Mouse (Mus musculus) macrophage (primary cell): ENCODE data around the gene Hlcs. TPM values are rescaled to one million over a fixed set of nuclear protein-coding genes. Genes with fewer than 3 reads are reported as not detected.
"Not testable (repeated sequence)": the region's sequence is repeated elsewhere in the genome, so short reads cannot be mapped to it uniquely, and the experiment has no call there.

Experiments used
- H3K27ac ChIP-seq: fragments of 350-480 bp; formaldehyde crosslinking; 2 replicates; pipeline ENCODE4 v1.9.0; 2021
- H3K36me3 ChIP-seq: fragments of 350-480 bp; formaldehyde crosslinking; 2 replicates; pipeline ENCODE4 v1.9.0; 2021; ENCODE audit errors: inconsistent target
- H3K4me3 ChIP-seq: fragments of 350-480 bp; formaldehyde crosslinking; 2 replicates; pipeline ENCODE4 v1.9.0; 2021; ENCODE audit errors: inconsistent target
- H3K79me2 ChIP-seq: fragments of 350-480 bp; formaldehyde crosslinking; 2 replicates; pipeline ENCODE4 v1.9.0; 2021; ENCODE audit errors: inconsistent target
- WGBS: methylation state at CpG from one replicate; pipeline ENCODE4 v1.1.7; 2026; ENCODE audit warnings: inconsistent platforms; ENCODE audit not compliant: missing documents; 5-methylcytosine and 5-hydroxymethylcytosine counted together
- polyA plus RNA-seq: library from polyadenylated mRNA; stranded (reverse); fragments of 250-400 nt; gene quantifications from 3 replicates; pipeline ENCODE4 v1.2.4, GENCODE M21; 2018; ENCODE audit warnings: inconsistent platforms

The Hlcs gene
- polyA plus RNA-seq, 1 experiment from 2014 or later = 5.2 TPM

- not testable (repeated sequence) for H3K79me2 ChIP-seq, H3K36me3 ChIP-seq, H3K27ac ChIP-seq, H3K4me3 ChIP-seq
- 91% methylated on average over 12 of the region's 22 CpGs for WGBS
Measured at GRCm38 (mm10) chr16:94339164-94340160, 26.1 kb upstream of the Hlcs start.

- H3K36me3 ChIP-seq = no peaks in the 10 kb centered on the region
- no peak overlapping the region for H3K27ac ChIP-seq
- 47% methylated on average over 5 of the region's 5 CpGs for WGBS
- no peaks in the 10 kb centered on the region for H3K79me2 ChIP-seq
- no peak overlapping the region for H3K4me3 ChIP-seq
Measured at GRCm38 (mm10) chr16:94335656-94336055, 22.3 kb upstream of the Hlcs start.

- no peaks in the 10 kb centered on the region for H3K36me3 ChIP-seq
- no peak overlapping the region for H3K4me3 ChIP-seq
- 81% methylated on average over 5 of the region's 5 CpGs for WGBS
- no peaks in the 10 kb centered on the region for H3K79me2 ChIP-seq
- no peak overlapping the region for H3K27ac ChIP-seq
Measured at GRCm38 (mm10) chr16:94331886-94332252, 18.5 kb upstream of the Hlcs start.

GRCm38 (mm10) chr16:94331233-94331885, 18.0 kb upstream of the Hlcs start:
- 89% methylated on average over 9 of the region's 9 CpGs for WGBS
- no peak overlapping the region for H3K27ac ChIP-seq
- H3K4me3 ChIP-seq = no peak overlapping the region
- no peaks in the 10 kb centered on the region for H3K36me3 ChIP-seq
- no peaks in the 10 kb centered on the region for H3K79me2 ChIP-seq

GRCm38 (mm10) chr16:94330429-94330828, 17.1 kb upstream of the Hlcs start:
- H3K27ac ChIP-seq = no peak overlapping the region

GRCm38 (mm10) chr16:94328881-94329867, 15.8 kb upstream of the Hlcs start:
- Histone ChIP-seq H3K4me3 (peak overlapping the region; percentile 1; the same call in 1 of the 2 replicates), H3K27ac (no peak overlapping the region), H3K36me3 (no peaks in the 10 kb centered on the region), H3K79me2 (no peaks in the 10 kb centered on the region)
- WGBS = 19% methylated on average over 25 of the region's 25 CpGs

More at GRCm38 (mm10) chr16:94330429-94330828, 17.1 kb upstream of the Hlcs start:
- no peak overlapping the region for H3K4me3 ChIP-seq
- no peaks in the 10 kb centered on the region for H3K79me2 ChIP-seq
- WGBS = 94% methylated on average over 5 of the region's 5 CpGs
- no peaks in the 10 kb centered on the region for H3K36me3 ChIP-seq

GRCm38 (mm10) chr16:94327781-94328711, 14.7 kb upstream of the Hlcs start, which contains the start of gene Ripply3:
TSS of gene Ripply3 (plus strand) at chr16:94328420.
- Histone ChIP-seq H3K27ac (no peak within 1 kb of the TSS), H3K79me2 (no peaks in the 10 kb centered on the region), H3K36me3 (no peaks in the 10 kb centered on the region), H3K4me3 (peak within 1 kb of the TSS; percentile 22)
- 3% methylated on average over 63 of the region's 63 CpGs for WGBS

GRCm38 (mm10) chr16:94326008-94326407, 12.6 kb upstream of the Hlcs start:
- 95% methylated on average over 3 of the region's 3 CpGs for WGBS
- Histone ChIP-seq H3K27ac (no peak overlapping the region), H3K36me3 (no peaks in the 10 kb centered on the region), H3K79me2 (no peaks in the 10 kb centered on the region), H3K4me3 (no peak overlapping the region)

- H3K36me3 ChIP-seq = no peaks in the 10 kb centered on the region
- no peak overlapping the region for H3K4me3 ChIP-seq
- no peaks in the 10 kb centered on the region for H3K79me2 ChIP-seq
- H3K27ac ChIP-seq = no peak overlapping the region
- WGBS = 56% methylated on average over 5 of the region's 5 CpGs
Measured at GRCm38 (mm10) chr16:94323681-94324080, 10.3 kb upstream of the Hlcs start.

GRCm38 (mm10) chr16:94320223-94320622, 6.9 kb upstream of the Hlcs start:
- 53% methylated on average over 5 of the region's 5 CpGs for WGBS
- H3K4me3 ChIP-seq = no peak overlapping the region
- no peaks in the 10 kb centered on the region for H3K79me2 ChIP-seq
- H3K27ac ChIP-seq = no peak overlapping the region
- no peaks in the 10 kb centered on the region for H3K36me3 ChIP-seq

GRCm38 (mm10) chr16:94317752-94318151, 4.4 kb upstream of the Hlcs start:
- H3K4me3 ChIP-seq = no peak overlapping the region

GRCm38 (mm10) chr16:94315215-94315614, 1.8 kb upstream of the Hlcs start:
- Histone ChIP-seq H3K79me2 (no peaks in the 10 kb centered on the region), H3K4me3 (no peak overlapping the region), H3K27ac (no peak overlapping the region), H3K36me3 (no peaks in the 10 kb centered on the region)
- 67% methylated on average over 1 of the region's 1 CpGs for WGBS

More at GRCm38 (mm10) chr16:94317752-94318151, 4.4 kb upstream of the Hlcs start:
- H3K36me3 ChIP-seq = no peaks in the 10 kb centered on the region
- 93% methylated on average over 5 of the region's 5 CpGs for WGBS
- H3K27ac ChIP-seq = no peak overlapping the region
- no peaks in the 10 kb centered on the region for H3K79me2 ChIP-seq

- WGBS = 95% methylated on average over 5 of the region's 5 CpGs
Measured at GRCm38 (mm10) chr16:94314626-94315025, 1.3 kb upstream of the Hlcs start.

More at GRCm38 (mm10) chr16:94314626-94315025, 1.3 kb upstream of the Hlcs start:
- H3K27ac ChIP-seq = no peak overlapping the region
- no peak overlapping the region for H3K4me3 ChIP-seq
- no peaks in the 10 kb centered on the region for H3K79me2 ChIP-seq
- H3K36me3 ChIP-seq = no peaks in the 10 kb centered on the region
